Mouse (Mus musculus) intestine, embryonic 14.5 days (tissue): Measurements from ENCODE around the gene Kat2a. TPM values are rescaled to one million over a fixed set of nuclear protein-coding genes. Genes with fewer than 3 reads are reported as not detected.

ENCODE experiments used
- ATAC-seq: fragments of 200-750 bp; cut with Nextera tagmentation; replicated peaks from 2 replicates; pipeline ENCODE4 v1.8.0; 2017; ENCODE audit warnings: low read depth, moderate number of reproducible peaks, moderate TSS enrichment, moderate library complexity; ENCODE audit not compliant: low FRiP score, low TSS enrichment
- DNase-seq: peaks from one replicate; pipeline ENCODE4 v3.0.0-alpha.2; 2018; ENCODE audit warnings: low spot score
- H3K27ac ChIP-seq: fragments of 300-500 bp; sonication (generic); 2 replicates; pipeline ENCODE4 v1.5.1; 2014; ENCODE audit warnings: low read depth, mild to moderate bottlenecking, control low read depth
- H3K27me3 ChIP-seq: fragments of 300-500 bp; sonication (generic); replicated peaks from 2 replicates; pipeline ENCODE4 v1.6.1; 2014; ENCODE audit warnings: low read length, control low read depth; ENCODE audit not compliant: control insufficient read depth, insufficient read depth
- H3K36me3 ChIP-seq: fragments of 300-500 bp; sonication (generic); 2 replicates; pipeline ENCODE4 v1.6.1; 2014; ENCODE audit warnings: low read length, control low read depth; ENCODE audit not compliant: control insufficient read depth, insufficient read depth
- H3K4me1 ChIP-seq: fragments of 300-500 bp; sonication (generic); replicated peaks from 2 replicates; pipeline ENCODE4 v1.6.1; 2014; ENCODE audit warnings: low read length, control low read depth, mixed read lengths; ENCODE audit not compliant: control insufficient read depth, insufficient read depth
- H3K4me2 ChIP-seq: fragments of 300-500 bp; sonication (generic); 2 replicates; pipeline ENCODE4 v1.6.1; 2014; ENCODE audit warnings: low read length
- H3K4me3 ChIP-seq: fragments of 300-500 bp; sonication (generic); 2 replicates; pipeline ENCODE4 v1.5.1; 2014; ENCODE audit warnings: low read depth, low read length, control low read depth, mixed read lengths
- H3K9ac ChIP-seq: fragments of 300-500 bp; sonication (generic); 2 replicates; pipeline ENCODE4 v1.6.1; 2014; ENCODE audit warnings: mild to moderate bottlenecking, low read length
- H3K9me3 ChIP-seq: fragments of 300-500 bp; sonication (generic); 2 replicates; pipeline ENCODE4 v1.6.1; 2016; ENCODE audit warnings: low read length, control low read depth; ENCODE audit not compliant: control insufficient read depth
- WGBS: fragments of 180-500 bp; shearing (Covaris S2); extraction: QIAGEN DNeasy Blood & Tissue Kit; methylation state at CpG from one replicate; pipeline ENCODE4 v1.1.7; 2014; 5-methylcytosine and 5-hydroxymethylcytosine counted together
- polyA plus RNA-seq: library from polyadenylated mRNA; unstranded; fragments of >200 nt; fragmentation: Nextera tagmentation; extraction: Ambion mirVana; gene quantifications from 2 replicates; pipeline ENCODE4 v1.2.1, GENCODE M21; 2014

The Kat2a gene
- polyA plus RNA-seq, 1 experiment from 2014 or later, result 60.0 TPM

DNA sequence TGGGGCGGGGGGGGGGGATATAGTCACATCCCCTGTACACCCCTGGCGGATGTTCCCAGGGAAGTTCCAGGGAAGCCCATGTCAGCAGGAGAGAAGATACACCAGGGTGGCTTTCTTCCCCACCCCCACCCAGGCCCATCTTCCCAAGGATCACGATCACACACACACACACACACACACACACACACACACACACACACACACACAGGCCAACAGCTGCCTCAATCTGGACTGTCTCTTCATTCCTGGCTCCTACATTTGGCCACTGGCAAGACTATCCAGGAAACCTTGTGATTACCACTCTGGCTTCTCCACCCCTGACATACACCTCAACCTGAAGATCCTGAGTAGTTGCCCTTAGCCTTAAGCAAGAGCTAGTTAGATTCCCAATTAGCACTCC lies 26.9 kb downstream of the Kat2a start:
- no peak overlapping the region for H3K4me3 ChIP-seq
- H3K4me1 ChIP-seq, result no peaks in the 10 kb centered on the region
- no peaks in the 10 kb centered on the region for H3K9me3 ChIP-seq
- ATAC-seq (no peak), DNase-seq (no peak)
- H3K27ac ChIP-seq, result no peak overlapping the region
- H3K36me3 ChIP-seq, result no peaks in the 10 kb centered on the region
- peaks cover 1% of the 10 kb centered on the region; the same call in 1 of the 2 replicates for H3K27me3 ChIP-seq
- no peak overlapping the region for H3K9ac ChIP-seq
- WGBS, result 66% methylated on average over 3 of the region's 3 CpGs
- H3K4me2 ChIP-seq, result no peak overlapping the region

DNA sequence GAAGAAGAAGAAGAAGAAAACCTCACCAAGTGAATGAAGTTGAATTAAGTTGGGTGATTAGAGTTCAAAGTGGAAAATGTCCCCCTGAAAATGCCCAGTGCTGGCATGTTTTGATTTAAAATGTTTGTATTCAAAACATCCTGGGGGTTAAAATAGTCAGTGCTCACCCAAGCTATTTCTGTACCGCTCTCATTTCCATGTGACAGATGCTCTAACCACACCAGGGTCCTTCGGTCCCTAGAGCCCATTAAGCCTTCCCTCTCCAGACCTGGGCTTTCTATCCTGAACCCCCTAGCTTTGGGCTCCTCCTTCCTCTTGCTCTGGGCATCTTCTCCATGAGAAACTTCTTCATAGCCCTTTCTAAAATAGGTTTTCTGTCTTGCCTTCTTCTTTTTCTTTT lies 28.2 kb downstream of the Kat2a start:
- H3K27ac ChIP-seq, result no peak overlapping the region

DNA sequence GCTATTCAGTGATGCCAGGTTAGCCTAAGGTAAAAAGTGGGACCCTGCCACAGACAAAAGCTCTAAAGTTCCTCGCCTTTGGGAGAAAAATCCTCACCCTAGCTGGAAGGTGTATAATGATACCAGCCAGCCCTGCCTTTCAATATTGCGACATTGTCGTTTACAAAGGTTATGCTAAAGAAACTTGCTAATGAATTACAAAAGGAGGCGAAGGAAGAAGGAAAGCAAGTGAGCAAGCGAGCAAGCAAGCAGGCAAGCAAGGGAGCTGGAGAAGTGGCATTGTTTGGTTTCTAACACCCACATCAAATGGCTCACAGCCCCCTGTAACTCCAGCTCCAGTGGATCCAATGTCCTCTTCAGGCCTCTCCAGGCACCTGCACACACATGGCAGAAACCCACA lies 29.7 kb downstream of the Kat2a start:
- Histone ChIP-seq H3K27me3 (no peaks in the 10 kb centered on the region), H3K9me3 (no peaks in the 10 kb centered on the region), H3K36me3 (no peaks in the 10 kb centered on the region), H3K4me2 (no peak overlapping the region), H3K4me1 (no peaks in the 10 kb centered on the region), H3K27ac (no peak overlapping the region), H3K4me3 (no peak overlapping the region), H3K9ac (no peak overlapping the region)
- DNase-seq (no peak), ATAC-seq (no peak)
- WGBS, result 76% methylated on average over 5 of the region's 5 CpGs

More for the DNA sequence above, 28.2 kb downstream of the Kat2a start:
- no peaks in the 10 kb centered on the region for H3K9me3 ChIP-seq
- ATAC-seq (no peak), DNase-seq (no peak)
- 83% methylated on average over 2 of the region's 2 CpGs for WGBS
- no peak overlapping the region for H3K4me2 ChIP-seq
- no peaks in the 10 kb centered on the region for H3K36me3 ChIP-seq
- H3K4me3 ChIP-seq, result no peak overlapping the region
- H3K9ac ChIP-seq, result no peak overlapping the region
- no peaks in the 10 kb centered on the region for H3K27me3 ChIP-seq
- H3K4me1 ChIP-seq, result no peaks in the 10 kb centered on the region

DNA sequence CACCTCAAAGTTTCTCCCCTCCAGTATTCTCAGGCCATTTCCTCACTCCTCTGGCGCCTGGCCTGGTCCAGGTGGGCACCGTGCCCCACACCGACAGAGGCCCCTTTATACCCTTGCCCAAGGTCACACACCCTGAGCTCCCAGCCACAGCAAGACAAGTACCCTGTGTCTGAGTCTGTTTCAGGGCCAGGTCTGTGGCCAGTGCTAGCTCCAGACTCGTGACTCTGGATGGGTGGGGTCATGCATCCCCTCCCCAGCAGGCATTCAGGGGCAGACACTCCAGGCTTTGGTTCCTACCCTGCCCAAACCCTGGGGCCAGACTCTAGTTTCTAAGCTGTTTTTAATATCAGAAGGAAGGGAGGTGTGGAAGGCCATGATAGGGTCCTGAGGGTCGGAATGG lies 30.4 kb downstream of the Kat2a start:
- no peak for ATAC-seq
- WGBS, result 78% methylated on average over 5 of the region's 5 CpGs
- DNase-seq, result no peak

DNA sequence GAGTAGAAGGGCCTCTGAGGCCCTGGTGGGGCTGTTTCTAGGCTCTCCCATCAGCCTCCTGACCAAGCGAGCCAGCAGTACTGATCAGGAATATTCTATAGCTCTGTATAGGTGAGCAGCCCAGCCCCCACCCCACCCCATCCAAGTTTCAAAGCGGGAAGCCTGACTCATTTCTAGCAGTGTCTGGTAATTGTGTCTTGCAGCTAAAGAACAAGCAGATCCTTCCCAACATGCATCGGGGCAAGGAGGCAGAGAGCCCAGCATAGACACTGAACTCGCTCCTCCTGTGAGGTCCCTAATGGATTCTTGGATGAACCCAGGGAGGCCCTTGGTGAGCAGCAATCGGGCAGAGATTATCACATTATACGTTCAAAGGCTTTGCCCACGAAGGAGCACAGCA lies 34.5 kb downstream of the Kat2a start:
- Histone ChIP-seq H3K9ac (no peak overlapping the region), H3K4me2 (no peak overlapping the region), H3K36me3 (no peaks in the 10 kb centered on the region), H3K9me3 (no peaks in the 10 kb centered on the region), H3K4me1 (no peaks in the 10 kb centered on the region), H3K27ac (no peak overlapping the region), H3K27me3 (peaks cover 16% of the 10 kb centered on the region), H3K4me3 (no peak overlapping the region)
- WGBS, result 45% methylated on average over 7 of the region's 7 CpGs
- no peak for ATAC-seq
- no peak for DNase-seq

More for the DNA sequence above, 30.4 kb downstream of the Kat2a start:
- no peaks in the 10 kb centered on the region for H3K4me1 ChIP-seq
- H3K9me3 ChIP-seq, result no peaks in the 10 kb centered on the region
- H3K4me2 ChIP-seq, result no peak overlapping the region
- no peak overlapping the region for H3K4me3 ChIP-seq
- H3K9ac ChIP-seq, result no peak overlapping the region
- H3K27ac ChIP-seq, result no peak overlapping the region
- no peaks in the 10 kb centered on the region for H3K27me3 ChIP-seq
- no peaks in the 10 kb centered on the region for H3K36me3 ChIP-seq

DNA sequence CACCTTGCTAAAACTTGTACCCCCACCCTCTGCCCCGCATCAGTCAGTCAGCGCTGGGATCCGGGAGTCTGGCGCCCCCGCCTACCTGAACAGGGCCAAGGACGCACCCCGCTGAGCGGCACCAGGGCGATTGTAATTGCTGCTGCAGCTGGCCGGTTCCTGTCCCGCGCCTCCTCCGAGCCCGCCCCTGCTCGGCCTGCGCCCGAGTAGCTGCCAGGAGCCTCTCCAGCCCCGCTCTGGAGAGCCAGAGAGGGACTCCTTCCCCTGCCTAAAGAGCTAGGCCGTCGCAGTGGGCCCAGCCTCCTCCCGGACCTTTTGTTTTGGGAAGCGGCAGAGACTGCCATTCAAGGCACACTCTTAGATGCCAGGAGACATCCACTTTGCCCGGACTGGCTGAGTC lies 39.1 kb downstream of the Kat2a start:
- H3K27me3 ChIP-seq, result peaks cover 19% of the 10 kb centered on the region
- 4% methylated on average over 23 of the region's 23 CpGs for WGBS
- H3K36me3 ChIP-seq, result no peaks in the 10 kb centered on the region
- peak; percentile 60 for DNase-seq
- peak overlapping the region; percentile 25; the same call in 1 of the 2 replicates for H3K9ac ChIP-seq
- no peaks in the 10 kb centered on the region for H3K4me1 ChIP-seq
- no peaks in the 10 kb centered on the region for H3K9me3 ChIP-seq
- H3K27ac ChIP-seq, result no peak overlapping the region
- H3K4me2 ChIP-seq, result peak overlapping the region; percentile 30
- ATAC-seq, result no peak
- H3K4me3 ChIP-seq, result peak overlapping the region; percentile 10; the same call in 1 of the 2 replicates

DNA sequence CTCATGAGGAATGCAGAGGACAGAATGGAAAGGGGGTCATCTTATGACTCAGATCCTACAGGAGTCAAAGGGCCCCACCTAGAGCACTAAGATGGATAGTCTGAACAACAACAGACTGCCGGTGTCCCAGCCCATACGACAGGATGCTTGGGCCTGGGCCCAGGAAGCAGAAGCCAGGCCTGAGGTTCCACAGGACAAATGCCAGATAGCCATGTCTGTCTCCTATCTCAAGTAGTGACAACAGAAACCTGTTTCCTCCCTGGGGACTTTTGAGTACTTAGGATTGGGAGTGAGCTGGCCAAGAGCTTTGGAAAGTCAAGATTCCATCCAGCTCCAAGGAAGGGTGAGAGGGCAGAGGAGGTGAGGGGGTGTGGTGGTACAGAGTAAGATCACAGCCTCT lies 40.3 kb downstream of the Kat2a start:
- ATAC-seq, result no peak
- no peaks in the 10 kb centered on the region for H3K9me3 ChIP-seq
- 49% methylated on average over 2 of the region's 2 CpGs for WGBS

DNA sequence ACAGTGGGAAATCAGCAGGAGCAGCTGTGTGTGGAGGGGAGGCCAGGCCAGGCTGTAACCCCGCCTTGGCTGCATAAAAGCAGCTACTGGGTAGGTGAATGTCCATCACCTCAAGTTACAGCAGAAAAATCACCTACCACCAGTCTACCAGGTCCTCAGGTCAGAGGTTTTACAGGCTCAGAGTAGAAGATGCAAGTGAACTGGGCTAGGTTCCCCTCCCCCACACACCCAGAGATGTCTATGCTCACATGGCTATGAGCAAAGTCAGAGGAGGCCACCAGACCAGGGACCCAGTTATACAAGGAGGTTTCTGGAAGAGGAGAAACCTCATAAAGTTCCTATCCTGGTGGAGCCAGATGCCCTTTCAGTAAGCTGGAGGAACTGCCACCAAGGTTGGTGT lies 41.2 kb downstream of the Kat2a start:
- H3K27ac ChIP-seq, result no peak overlapping the region
- no peaks in the 10 kb centered on the region for H3K4me1 ChIP-seq
- H3K4me3 ChIP-seq, result no peak overlapping the region
- no peaks in the 10 kb centered on the region for H3K36me3 ChIP-seq
- H3K9ac ChIP-seq, result no peak overlapping the region
- no peak for DNase-seq
- no peak overlapping the region for H3K4me2 ChIP-seq
- ATAC-seq, result no peak
- 85% methylated on average over 1 of the region's 1 CpGs for WGBS
- no peaks in the 10 kb centered on the region for H3K9me3 ChIP-seq
- H3K27me3 ChIP-seq, result peaks cover 19% of the 10 kb centered on the region

More for the DNA sequence above, 40.3 kb downstream of the Kat2a start:
- Histone ChIP-seq H3K9ac (no peak overlapping the region), H3K36me3 (no peaks in the 10 kb centered on the region), H3K4me2 (no peak overlapping the region), H3K4me3 (no peak overlapping the region), H3K27ac (no peak overlapping the region), H3K4me1 (no peaks in the 10 kb centered on the region), H3K27me3 (peaks cover 19% of the 10 kb centered on the region)
- DNase-seq, result no peak

DNA sequence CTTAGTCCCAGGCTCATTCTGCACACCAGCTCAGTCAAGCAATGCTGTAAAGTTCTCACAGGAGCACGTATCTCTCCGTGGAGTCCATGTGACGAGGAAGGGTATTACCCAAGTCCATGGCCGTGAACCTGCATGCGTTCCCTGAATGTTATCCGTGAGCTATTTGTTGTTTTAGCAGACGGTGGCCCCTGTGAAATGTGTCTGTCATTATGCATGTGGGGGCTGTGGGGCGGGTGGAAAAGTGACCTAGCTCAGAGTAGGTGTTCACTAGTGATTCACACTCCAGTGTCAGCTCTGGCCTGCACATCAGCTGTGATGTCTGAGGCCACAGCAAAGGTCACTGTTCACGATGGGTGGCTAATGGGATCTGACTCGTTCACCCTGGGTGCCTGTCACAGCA lies 52.5 kb downstream of the Kat2a start:
- H3K27me3 ChIP-seq, result no peaks in the 10 kb centered on the region
- ATAC-seq (no peak), DNase-seq (no peak)
- H3K9ac ChIP-seq, result no peak overlapping the region
- H3K4me3 ChIP-seq, result no peak overlapping the region
- H3K36me3 ChIP-seq, result no peaks in the 10 kb centered on the region
- WGBS, result 66% methylated on average over 10 of the region's 10 CpGs
- H3K4me1 ChIP-seq, result peaks cover 3% of the 10 kb centered on the region; the same call in 1 of the 2 replicates
- H3K4me2 ChIP-seq, result no peak overlapping the region
- no peak overlapping the region for H3K27ac ChIP-seq
- H3K9me3 ChIP-seq, result no peaks in the 10 kb centered on the region
